Mouse (Mus musculus) brain, embryonic 18.5 days (tissue): ENCODE measurements around the gene Rgs5.

Experiments used
- DNase-seq: peaks from one replicate; pipeline ENCODE4 v3.0.0-alpha.2; 2012; ENCODE audit warnings: low read depth, low spot score

The Rgs5 gene

GRCm38 (mm10) chr1:169721836-169722235, 66.5 kb downstream of the Rgs5 start:
- DNase-seq: no peak

GRCm38 (mm10) chr1:169726319-169726718, 71.0 kb downstream of the Rgs5 start:
- no peak for DNase-seq

GRCm38 (mm10) chr1:169730599-169731100, 75.3 kb downstream of the Rgs5 start:
- no peak for DNase-seq

DNA sequence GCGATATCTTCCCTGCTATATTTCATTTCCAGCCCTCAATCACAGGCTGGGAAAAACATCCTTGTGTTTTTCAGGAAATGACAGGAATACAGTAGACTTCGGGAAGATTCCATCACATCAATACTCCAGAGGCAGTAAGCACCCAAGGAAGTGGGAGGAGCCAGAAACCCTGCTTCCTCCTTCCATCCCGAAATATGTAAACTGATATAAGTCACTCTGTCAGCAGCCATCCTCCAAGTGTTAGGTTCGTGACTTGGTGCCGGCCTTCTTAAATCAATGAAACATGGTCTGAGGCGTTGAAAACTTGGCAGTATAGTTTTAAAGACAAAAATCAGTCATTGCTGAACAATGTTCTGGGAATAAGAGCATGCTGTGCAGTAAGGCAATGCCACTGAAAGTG, 80.8 kb downstream of the Rgs5 start:
- DNase-seq: no peak

GRCm38 (mm10) chr1:169737231-169737630, 81.9 kb downstream of the Rgs5 start:
- no peak for DNase-seq

- DNase-seq: no peak
These were observed 85.8 kb downstream of the Rgs5 start for GRCm38 (mm10) chr1:169741147-169741546.
